Mouse (Mus musculus): Measurements from ENCODE around the gene Adh6b. TPM values are rescaled to one million over a fixed set of nuclear protein-coding genes. Genes with fewer than 3 reads are reported as not detected.

Adh6b gene
- polyA plus RNA-seq, 1 experiment from 2014 or later = 4.5 TPM

DNA sequence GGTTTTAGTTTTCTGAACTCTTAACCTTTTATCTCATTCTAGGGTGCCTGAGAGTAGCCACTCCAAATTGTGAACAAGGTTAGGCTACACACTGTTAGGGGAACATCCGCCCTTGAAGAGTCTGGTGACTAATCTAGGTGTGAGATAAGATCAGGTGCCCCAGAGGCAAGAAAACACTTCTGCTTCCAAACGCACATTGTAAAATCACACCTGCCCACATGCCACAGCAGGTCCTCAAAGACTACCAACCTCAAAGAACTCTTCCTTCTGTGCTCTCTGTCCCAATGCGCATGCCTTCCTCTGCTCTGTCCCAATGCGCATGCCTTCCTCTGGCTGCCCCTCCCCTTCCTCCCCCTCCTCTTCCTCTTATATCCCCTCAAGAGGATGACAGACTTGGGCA lies 7.3 kb upstream of the Adh6b start:
- Histone ChIP-seq H3K9ac (ENCODE audit: low read length) (no peak overlapping the region), H3K9me3 (ENCODE audit: control insufficient read depth, low read length) (no peaks in the 10 kb centered on the region), H3K4me3 (ENCODE audit: control insufficient read depth in 1 of 2, insufficient read depth in 1 of 2, low read depth in 1 of 2, low read length in 2 of 2) (no peak overlapping the region), H3K27ac (replicated peaks in 1 of 2; ENCODE audit: control insufficient read depth in 1 of 2, insufficient read depth in 1 of 2, low read depth in 2 of 2, low read length in 2 of 2) (no peak overlapping the region), H3K36me3 (ENCODE audit: control insufficient read depth, insufficient read depth, low read length) (no peaks in the 10 kb centered on the region), H3K27me3 (ENCODE audit: control insufficient read depth, insufficient read depth, low read length) (no peaks in the 10 kb centered on the region), H3K4me2 (ENCODE audit: low read length) (no peak overlapping the region), H3K4me1 (ENCODE audit: control insufficient read depth in 2 of 2, insufficient read depth in 2 of 2, low read length in 2 of 2) (peaks cover 4 to 11% of the 10 kb centered on the region in 2 experiments; a peak in 3 of 4 replicates)
- 58% methylated on average over 4 of the region's 4 CpGs for WGBS
- ATAC-seq (ENCODE audit: insufficient number of reproducible peaks, insufficient read depth, low FRiP score, low read depth) = no peak

DNA sequence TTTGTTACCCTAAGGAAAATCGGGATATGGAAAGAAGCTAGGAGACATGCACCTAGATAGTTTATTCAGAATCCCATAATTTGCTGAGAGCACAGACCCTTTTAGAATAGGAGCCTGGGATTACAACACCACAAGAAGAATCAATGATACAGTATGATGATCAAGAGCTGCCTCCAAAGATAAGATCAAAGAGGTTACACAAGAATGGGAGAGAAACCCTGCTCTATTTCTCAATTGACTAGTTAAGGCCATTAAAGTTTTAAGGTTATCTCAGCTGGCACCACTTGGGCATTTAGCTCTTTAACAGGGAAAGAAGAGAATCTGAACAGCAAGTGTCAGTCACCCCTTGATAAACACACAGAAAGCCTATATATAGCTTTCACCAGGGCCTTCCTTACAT lies 6.0 kb upstream of the Adh6b start:
- 87% methylated on average over 1 of the region's 1 CpGs for WGBS

GRCm38 (mm10) chr3:138336104-138336754 lies 5.3 kb upstream of the Adh6b start:
- H3K27ac ChIP-seq (replicated peaks in 1 of 2; ENCODE audit: control insufficient read depth in 1 of 2, insufficient read depth in 1 of 2, low read depth in 2 of 2, low read length in 2 of 2) = peak overlapping the region in 1 of 2 experiments; percentile 19; a peak in 1 of 4 replicates
- peak; percentile 78 for ATAC-seq (ENCODE audit: insufficient number of reproducible peaks, insufficient read depth, low FRiP score, low read depth)

More for the DNA sequence above, 6.0 kb upstream of the Adh6b start:
- Histone ChIP-seq H3K4me1 (ENCODE audit: control insufficient read depth in 2 of 2, insufficient read depth in 2 of 2, low read length in 2 of 2) (peaks cover 4 to 11% of the 10 kb centered on the region in 2 experiments; a peak in 3 of 4 replicates), H3K4me3 (ENCODE audit: control insufficient read depth in 1 of 2, insufficient read depth in 1 of 2, low read depth in 1 of 2, low read length in 2 of 2) (no peak overlapping the region), H3K27ac (replicated peaks in 1 of 2; ENCODE audit: control insufficient read depth in 1 of 2, insufficient read depth in 1 of 2, low read depth in 2 of 2, low read length in 2 of 2) (no peak overlapping the region), H3K9me3 (ENCODE audit: control insufficient read depth, low read length) (no peaks in the 10 kb centered on the region), H3K4me2 (ENCODE audit: low read length) (no peak overlapping the region), H3K9ac (ENCODE audit: low read length) (no peak overlapping the region), H3K36me3 (ENCODE audit: control insufficient read depth, insufficient read depth, low read length) (no peaks in the 10 kb centered on the region), H3K27me3 (ENCODE audit: control insufficient read depth, insufficient read depth, low read length) (no peaks in the 10 kb centered on the region)
- ATAC-seq (ENCODE audit: insufficient number of reproducible peaks, insufficient read depth, low FRiP score, low read depth) = no peak

DNA sequence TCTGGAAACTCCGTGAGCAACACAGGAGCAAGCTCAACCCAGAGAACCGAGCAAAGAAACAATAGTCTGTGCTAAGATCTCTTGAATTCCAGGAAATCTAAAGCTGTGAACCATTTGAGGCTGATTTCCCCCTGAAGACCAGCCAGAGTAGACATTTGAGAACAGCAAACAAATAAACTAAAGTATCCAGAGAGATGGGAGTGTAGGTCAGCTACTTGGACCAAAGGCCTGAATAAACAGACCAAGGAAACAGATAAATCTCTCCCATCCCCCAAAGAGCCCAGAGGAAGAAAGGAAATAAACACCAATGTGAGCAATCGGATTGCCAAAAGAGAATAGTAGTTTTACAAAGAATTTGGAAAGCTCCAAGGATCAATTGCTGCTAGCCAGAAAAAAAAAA lies 5.5 kb downstream of the Adh6b start:
- Histone ChIP-seq H3K27ac (replicated peaks in 1 of 2; ENCODE audit: control insufficient read depth in 1 of 2, insufficient read depth in 1 of 2, low read depth in 2 of 2, low read length in 2 of 2) (no peak overlapping the region), H3K9me3 (ENCODE audit: control insufficient read depth, low read length) (no peaks in the 10 kb centered on the region), H3K36me3 (ENCODE audit: control insufficient read depth, insufficient read depth, low read length) (no peaks in the 10 kb centered on the region), H3K4me2 (ENCODE audit: low read length) (no peak overlapping the region), H3K9ac (ENCODE audit: low read length) (no peak overlapping the region), H3K4me1 (ENCODE audit: control insufficient read depth in 2 of 2, insufficient read depth in 2 of 2, low read length in 2 of 2) (no peaks in the 10 kb centered on the region), H3K4me3 (ENCODE audit: control insufficient read depth in 1 of 2, insufficient read depth in 1 of 2, low read depth in 1 of 2, low read length in 2 of 2) (no peak overlapping the region), H3K27me3 (ENCODE audit: control insufficient read depth, insufficient read depth, low read length) (no peaks in the 10 kb centered on the region)
- 38% methylated on average over 3 of the region's 3 CpGs for WGBS
- no peak for ATAC-seq (ENCODE audit: insufficient number of reproducible peaks, insufficient read depth, low FRiP score, low read depth)

More at GRCm38 (mm10) chr3:138336104-138336754, 5.3 kb upstream of the Adh6b start:
- Histone ChIP-seq H3K9ac (ENCODE audit: low read length) (no peak overlapping the region), H3K27me3 (ENCODE audit: control insufficient read depth, insufficient read depth, low read length) (no peaks in the 10 kb centered on the region), H3K4me2 (ENCODE audit: low read length) (no peak overlapping the region), H3K4me1 (ENCODE audit: control insufficient read depth in 2 of 2, insufficient read depth in 2 of 2, low read length in 2 of 2) (peaks cover 4 to 11% of the 10 kb centered on the region in 2 experiments; a peak in 3 of 4 replicates), H3K9me3 (ENCODE audit: control insufficient read depth, low read length) (no peaks in the 10 kb centered on the region), H3K36me3 (ENCODE audit: control insufficient read depth, insufficient read depth, low read length) (no peaks in the 10 kb centered on the region), H3K4me3 (ENCODE audit: control insufficient read depth in 1 of 2, insufficient read depth in 1 of 2, low read depth in 1 of 2, low read length in 2 of 2) (no peak overlapping the region)
- WGBS = 29% methylated on average over 3 of the region's 3 CpGs

DNA sequence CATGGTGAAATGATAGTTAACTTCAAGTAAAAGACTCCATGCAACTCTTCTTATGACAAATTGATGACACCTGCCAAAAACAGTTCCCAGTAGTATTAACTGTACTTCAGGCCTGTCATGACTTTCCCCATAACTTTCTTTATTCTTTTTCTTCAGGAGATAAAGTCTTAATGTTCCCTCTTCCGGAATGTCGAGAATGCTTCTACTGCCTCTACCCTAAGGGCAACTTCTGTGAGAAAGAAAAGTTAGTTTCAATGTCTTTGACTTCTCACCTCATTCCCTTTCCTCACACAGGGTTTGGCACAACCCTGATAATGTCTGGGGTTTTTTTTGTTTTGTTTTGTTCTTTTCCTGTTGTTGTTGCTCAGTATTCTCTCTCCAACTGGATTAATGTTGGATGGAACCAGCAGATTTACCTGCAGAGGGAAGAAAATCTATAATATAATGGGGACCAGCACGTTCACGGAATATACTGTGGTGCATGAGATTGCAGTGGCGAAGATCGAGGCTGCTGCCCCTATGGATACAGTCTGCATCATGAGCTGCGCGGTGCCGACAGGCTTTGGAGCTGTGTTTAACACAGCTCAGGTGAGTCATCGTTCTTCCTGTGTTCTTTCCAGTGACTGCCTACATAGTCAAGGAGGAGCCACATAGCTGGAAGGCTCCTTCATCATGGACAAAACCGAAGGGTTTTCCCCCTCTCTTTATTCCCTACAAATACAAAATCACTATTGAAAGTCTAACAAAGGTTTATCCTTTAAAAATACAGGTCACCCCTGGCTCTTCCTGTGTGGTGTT lies 10.6 kb downstream of the Adh6b start:
- 84% methylated on average over 11 of the region's 11 CpGs for WGBS
- H3K27me3 ChIP-seq (ENCODE audit: control insufficient read depth, insufficient read depth, low read length) = no peaks in the 10 kb centered on the region

DNA sequence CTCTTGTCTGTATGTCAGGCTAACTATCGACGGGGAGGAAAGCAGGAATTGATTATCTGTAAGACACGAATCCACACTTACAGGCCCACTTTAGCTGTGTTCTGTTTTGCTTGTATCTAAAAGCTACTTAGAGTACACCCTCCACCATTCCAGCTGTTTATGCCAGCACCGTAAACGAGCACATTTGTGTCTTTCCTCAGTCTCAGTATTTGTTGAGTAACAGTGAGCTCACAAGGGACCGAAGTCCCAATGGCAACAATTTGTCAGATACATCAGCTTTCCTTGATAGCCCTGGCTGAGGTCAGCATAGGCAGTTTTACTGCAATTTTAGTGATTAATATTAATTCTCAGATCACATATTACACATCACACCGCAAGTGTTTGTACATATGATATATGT lies 17.3 kb downstream of the Adh6b start:
- WGBS = 79% methylated on average over 7 of the region's 7 CpGs

More for the DNA sequence above, 10.6 kb downstream of the Adh6b start:
- no peaks in the 10 kb centered on the region for H3K36me3 ChIP-seq (ENCODE audit: control insufficient read depth, insufficient read depth, low read length)
- no peaks in the 10 kb centered on the region for H3K9me3 ChIP-seq (ENCODE audit: control insufficient read depth, low read length)
- no peak overlapping the region for H3K4me2 ChIP-seq (ENCODE audit: low read length)
- H3K4me1 ChIP-seq (ENCODE audit: control insufficient read depth in 2 of 2, insufficient read depth in 2 of 2, low read length in 2 of 2) = no peaks in the 10 kb centered on the region
- H3K9ac ChIP-seq (ENCODE audit: low read length) = no peak overlapping the region
- H3K27ac ChIP-seq (replicated peaks in 1 of 2; ENCODE audit: control insufficient read depth in 1 of 2, insufficient read depth in 1 of 2, low read depth in 2 of 2, low read length in 2 of 2) = no peak overlapping the region
- ATAC-seq (ENCODE audit: insufficient number of reproducible peaks, insufficient read depth, low FRiP score, low read depth) = no peak
- no peak overlapping the region for H3K4me3 ChIP-seq (ENCODE audit: control insufficient read depth in 1 of 2, insufficient read depth in 1 of 2, low read depth in 1 of 2, low read length in 2 of 2)

GRCm38 (mm10) chr3:138360721-138361120 lies 19.1 kb downstream of the Adh6b start:
- no peak for ATAC-seq (ENCODE audit: insufficient number of reproducible peaks, insufficient read depth, low FRiP score, low read depth)
- no peak overlapping the region for H3K27ac ChIP-seq (replicated peaks in 1 of 2; ENCODE audit: control insufficient read depth in 1 of 2, insufficient read depth in 1 of 2, low read depth in 2 of 2, low read length in 2 of 2)
- no peak overlapping the region for H3K4me3 ChIP-seq (ENCODE audit: control insufficient read depth in 1 of 2, insufficient read depth in 1 of 2, low read depth in 1 of 2, low read length in 2 of 2)
- no peaks in the 10 kb centered on the region for H3K27me3 ChIP-seq (ENCODE audit: control insufficient read depth, insufficient read depth, low read length)
- no peaks in the 10 kb centered on the region for H3K9me3 ChIP-seq (ENCODE audit: control insufficient read depth, low read length)
- no peaks in the 10 kb centered on the region for H3K4me1 ChIP-seq (ENCODE audit: control insufficient read depth in 2 of 2, insufficient read depth in 2 of 2, low read length in 2 of 2)
- WGBS = 79% methylated on average over 4 of the region's 4 CpGs
- H3K9ac ChIP-seq (ENCODE audit: low read length) = no peak overlapping the region
- H3K36me3 ChIP-seq (ENCODE audit: control insufficient read depth, insufficient read depth, low read length) = no peaks in the 10 kb centered on the region
- H3K4me2 ChIP-seq (ENCODE audit: low read length) = no peak overlapping the region

More for the DNA sequence above, 17.3 kb downstream of the Adh6b start:
- H3K9ac ChIP-seq (ENCODE audit: low read length) = no peak overlapping the region
- no peak overlapping the region for H3K27ac ChIP-seq (replicated peaks in 1 of 2; ENCODE audit: control insufficient read depth in 1 of 2, insufficient read depth in 1 of 2, low read depth in 2 of 2, low read length in 2 of 2)
- no peaks in the 10 kb centered on the region for H3K4me1 ChIP-seq (ENCODE audit: control insufficient read depth in 2 of 2, insufficient read depth in 2 of 2, low read length in 2 of 2)
- H3K4me3 ChIP-seq (ENCODE audit: control insufficient read depth in 1 of 2, insufficient read depth in 1 of 2, low read depth in 1 of 2, low read length in 2 of 2) = no peak overlapping the region
- H3K27me3 ChIP-seq (ENCODE audit: control insufficient read depth, insufficient read depth, low read length) = no peaks in the 10 kb centered on the region
- no peak for ATAC-seq (ENCODE audit: insufficient number of reproducible peaks, insufficient read depth, low FRiP score, low read depth)
- H3K36me3 ChIP-seq (ENCODE audit: control insufficient read depth, insufficient read depth, low read length) = no peaks in the 10 kb centered on the region
- no peaks in the 10 kb centered on the region for H3K9me3 ChIP-seq (ENCODE audit: control insufficient read depth, low read length)
- no peak overlapping the region for H3K4me2 ChIP-seq (ENCODE audit: low read length)
